Mouse (Mus musculus): ENCODE measurements around the gene Slc47a2. TPM values are rescaled to one million over a fixed set of nuclear protein-coding genes. Genes with fewer than 3 reads are reported as not detected.

Slc47a2 gene
- polyA plus RNA-seq (2015; fragmentation: Nextera tagmentation; extraction: Ambion mirVana): 0.06 TPM in 1 of 2 replicates, not detected in the other

GRCm38 (mm10) chr11:61342505-61343420 is at the start of gene Slc47a2:
Slc47a2 (minus strand) TSS chr11:61342860.
- Histone ChIP-seq H3K9me3 (no peaks in the 10 kb centered on the region), H3K27me3 (peaks cover 78% of the 10 kb centered on the region), H3K9ac (peak within 1 kb of the TSS; percentile 55), H3K36me3 (no peaks in the 10 kb centered on the region), H3K4me2 (replicated peaks) (peak within 1 kb of the TSS; percentile 75), H3K4me3 (peak within 1 kb of the TSS; percentile 47), H3K4me1 (peaks cover 12% of the 10 kb centered on the region), H3K27ac (no peak within 1 kb of the TSS)
- whole genome bisulfite sequencing: 4% methylated on average over 61 of the region's 61 CpGs
- ATAC-seq (ENCODE audit: low FRiP score, low read depth): peak; percentile 36; the same call in 1 of the 2 replicates

- H3K4me3 ChIP-seq: no peak overlapping the region
- no peaks in the 10 kb centered on the region for H3K4me1 ChIP-seq
- no peak for ATAC-seq (ENCODE audit: low FRiP score, low read depth)
- no peak overlapping the region for H3K9ac ChIP-seq
- 78% methylated on average over 4 of the region's 4 CpGs for WGBS
- H3K36me3 ChIP-seq: no peaks in the 10 kb centered on the region
- no peak overlapping the region for H3K27ac ChIP-seq
- peaks cover 5% of the 10 kb centered on the region; the same call in 1 of the 2 replicates for H3K9me3 ChIP-seq
- H3K4me2 ChIP-seq (replicated peaks): no peak overlapping the region
- no peaks in the 10 kb centered on the region for H3K27me3 ChIP-seq
These were observed 46.3 kb upstream of the Slc47a2 start for GRCm38 (mm10) chr11:61388936-61389335.

- Histone ChIP-seq H3K4me1 (no peaks in the 10 kb centered on the region), H3K9ac (no peak overlapping the region), H3K4me3 (no peak overlapping the region), H3K4me2 (replicated peaks) (no peak overlapping the region), H3K9me3 (peaks cover 5% of the 10 kb centered on the region; the same call in 1 of the 2 replicates), H3K36me3 (no peaks in the 10 kb centered on the region), H3K27me3 (no peaks in the 10 kb centered on the region), H3K27ac (no peak overlapping the region)
- WGBS: 58% methylated on average over 6 of the region's 6 CpGs
- no peak for ATAC-seq (ENCODE audit: low FRiP score, low read depth)
These were observed 45.4 kb upstream of the Slc47a2 start for GRCm38 (mm10) chr11:61388012-61388411.

- Histone ChIP-seq H3K27me3 (no peaks in the 10 kb centered on the region), H3K4me1 (no peaks in the 10 kb centered on the region), H3K4me3 (no peak overlapping the region), H3K4me2 (replicated peaks) (no peak overlapping the region), H3K9me3 (peaks cover 5% of the 10 kb centered on the region; the same call in 1 of the 2 replicates), H3K36me3 (no peaks in the 10 kb centered on the region), H3K9ac (no peak overlapping the region), H3K27ac (no peak overlapping the region)
- no peak for ATAC-seq (ENCODE audit: low FRiP score, low read depth)
- whole genome bisulfite sequencing: 71% methylated on average over 6 of the region's 6 CpGs
These were observed 44.6 kb upstream of the Slc47a2 start for GRCm38 (mm10) chr11:61387233-61387632.

- WGBS: 78% methylated on average over 4 of the region's 4 CpGs
- no peak overlapping the region for H3K27ac ChIP-seq
- no peaks in the 10 kb centered on the region for H3K4me1 ChIP-seq
- H3K4me2 ChIP-seq (replicated peaks): no peak overlapping the region
- ATAC-seq (ENCODE audit: low FRiP score, low read depth): no peak
- no peak overlapping the region for H3K9ac ChIP-seq
- no peaks in the 10 kb centered on the region for H3K36me3 ChIP-seq
- peaks cover 3% of the 10 kb centered on the region; the same call in 1 of the 2 replicates for H3K9me3 ChIP-seq
- H3K27me3 ChIP-seq: peaks cover 2% of the 10 kb centered on the region; the same call in 1 of the 2 replicates
- H3K4me3 ChIP-seq: no peak overlapping the region
These were observed 43.1 kb upstream of the Slc47a2 start for GRCm38 (mm10) chr11:61385725-61386124.

GRCm38 (mm10) chr11:61381272-61381671 is 38.6 kb upstream of the Slc47a2 start:
- H3K36me3 ChIP-seq: no peaks in the 10 kb centered on the region
- peaks cover 44% of the 10 kb centered on the region for H3K27me3 ChIP-seq
- H3K9me3 ChIP-seq: peaks cover 3% of the 10 kb centered on the region; the same call in 1 of the 2 replicates
- H3K27ac ChIP-seq: no peak overlapping the region
- no peak overlapping the region for H3K9ac ChIP-seq
- peaks cover 12% of the 10 kb centered on the region for H3K4me1 ChIP-seq
- no peak overlapping the region for H3K4me2 ChIP-seq (replicated peaks)
- no peak for ATAC-seq (ENCODE audit: low FRiP score, low read depth)
- WGBS: 94% methylated on average over 1 of the region's 1 CpGs
- no peak overlapping the region for H3K4me3 ChIP-seq

- no peak for ATAC-seq (ENCODE audit: low FRiP score, low read depth)
- H3K9ac ChIP-seq: no peak overlapping the region
- H3K4me2 ChIP-seq (replicated peaks): no peak overlapping the region
- peaks cover 3% of the 10 kb centered on the region; the same call in 1 of the 2 replicates for H3K9me3 ChIP-seq
- H3K4me1 ChIP-seq: peaks cover 12% of the 10 kb centered on the region
- 73% methylated on average over 4 of the region's 4 CpGs for WGBS
- H3K4me3 ChIP-seq: no peak overlapping the region
- H3K36me3 ChIP-seq: no peaks in the 10 kb centered on the region
- H3K27me3 ChIP-seq: peaks cover 60% of the 10 kb centered on the region
- H3K27ac ChIP-seq: no peak overlapping the region
These were observed 36.0 kb upstream of the Slc47a2 start for GRCm38 (mm10) chr11:61378651-61379050.

GRCm38 (mm10) chr11:61377881-61378613 is 35.4 kb upstream of the Slc47a2 start, which contains the start of gene Slc47a1:
Slc47a1 (minus strand) TSS chr11:61378345.
- Histone ChIP-seq H3K9ac (peak within 1 kb of the TSS; percentile 55), H3K27ac (no peak within 1 kb of the TSS), H3K4me3 (peak within 1 kb of the TSS; percentile 42), H3K27me3 (peaks cover 60% of the 10 kb centered on the region), H3K36me3 (no peaks in the 10 kb centered on the region), H3K4me2 (replicated peaks) (peak within 1 kb of the TSS; percentile 71), H3K4me1 (peaks cover 12% of the 10 kb centered on the region), H3K9me3 (peaks cover 3% of the 10 kb centered on the region; the same call in 1 of the 2 replicates)
- WGBS: 17% methylated on average over 39 of the region's 39 CpGs
- ATAC-seq (ENCODE audit: low FRiP score, low read depth): no peak

- H3K9ac ChIP-seq: no peak overlapping the region
- no peaks in the 10 kb centered on the region for H3K9me3 ChIP-seq
- 98% methylated on average over 2 of the region's 2 CpGs for WGBS
- no peaks in the 10 kb centered on the region for H3K4me1 ChIP-seq
- no peak overlapping the region for H3K4me2 ChIP-seq (replicated peaks)
- ATAC-seq (ENCODE audit: low FRiP score, low read depth): no peak
- no peak overlapping the region for H3K27ac ChIP-seq
- no peaks in the 10 kb centered on the region for H3K36me3 ChIP-seq
- no peak overlapping the region for H3K4me3 ChIP-seq
- H3K27me3 ChIP-seq: no peaks in the 10 kb centered on the region
These were observed 26.0 kb upstream of the Slc47a2 start for GRCm38 (mm10) chr11:61368668-61369067.

GRCm38 (mm10) chr11:61366517-61367273 is 24.0 kb upstream of the Slc47a2 start:
- Histone ChIP-seq H3K27ac (no peak overlapping the region), H3K9ac (no peak overlapping the region), H3K9me3 (no peaks in the 10 kb centered on the region), H3K4me1 (no peaks in the 10 kb centered on the region), H3K4me3 (no peak overlapping the region), H3K27me3 (no peaks in the 10 kb centered on the region), H3K4me2 (replicated peaks) (no peak overlapping the region), H3K36me3 (no peaks in the 10 kb centered on the region)
- 80% methylated on average over 9 of the region's 9 CpGs for WGBS
- ATAC-seq (ENCODE audit: low FRiP score, low read depth): no peak

GRCm38 (mm10) chr11:61365938-61366337 is 23.3 kb upstream of the Slc47a2 start:
- H3K27ac ChIP-seq: no peak overlapping the region
- ATAC-seq (ENCODE audit: low FRiP score, low read depth): no peak
- H3K4me1 ChIP-seq: no peaks in the 10 kb centered on the region
- H3K4me2 ChIP-seq (replicated peaks): no peak overlapping the region
- H3K9ac ChIP-seq: no peak overlapping the region
- H3K4me3 ChIP-seq: no peak overlapping the region
- no peaks in the 10 kb centered on the region for H3K36me3 ChIP-seq
- no peaks in the 10 kb centered on the region for H3K9me3 ChIP-seq
- WGBS: 63% methylated on average over 3 of the region's 3 CpGs
- H3K27me3 ChIP-seq: no peaks in the 10 kb centered on the region

All from limb, embryonic 13.5 days (tissue).